Mouse (Mus musculus) c-Kit-positive CD71-positive TER-119-negative erythroid progenitor cells, embryonic 14.5 days (primary cell): ENCODE data around the gene Rfx2.
A peak's percentile ranks its signal among the peaks of the same experiment; 100 is the strongest.

Experiments
- DNase-seq: peaks from one replicate; pipeline ENCODE4 v3.0.0-alpha.2; 2013; ENCODE audit warnings: low read depth

Rfx2 gene

DNA sequence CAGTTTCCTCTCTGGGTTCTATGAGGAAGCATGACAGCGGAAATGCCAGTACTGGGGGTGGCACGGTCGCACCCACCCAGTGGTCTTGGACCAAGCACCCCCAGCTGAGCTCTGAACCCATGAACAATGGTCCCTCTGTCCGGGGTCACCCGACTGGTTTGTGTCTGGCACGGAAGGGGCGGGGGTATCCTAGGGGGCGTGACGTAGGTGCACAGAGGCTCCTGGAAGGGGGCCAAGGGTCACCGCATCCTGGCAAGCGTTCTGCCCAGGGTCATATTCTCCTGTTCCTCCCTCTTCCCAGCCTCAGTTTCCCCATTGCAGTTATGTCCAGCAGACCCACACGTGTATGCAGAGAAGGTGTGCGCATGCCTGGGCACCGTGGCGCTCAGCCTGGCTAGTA, 77.4 kb downstream of the Rfx2 start:
- no peak for DNase-seq

DNA sequence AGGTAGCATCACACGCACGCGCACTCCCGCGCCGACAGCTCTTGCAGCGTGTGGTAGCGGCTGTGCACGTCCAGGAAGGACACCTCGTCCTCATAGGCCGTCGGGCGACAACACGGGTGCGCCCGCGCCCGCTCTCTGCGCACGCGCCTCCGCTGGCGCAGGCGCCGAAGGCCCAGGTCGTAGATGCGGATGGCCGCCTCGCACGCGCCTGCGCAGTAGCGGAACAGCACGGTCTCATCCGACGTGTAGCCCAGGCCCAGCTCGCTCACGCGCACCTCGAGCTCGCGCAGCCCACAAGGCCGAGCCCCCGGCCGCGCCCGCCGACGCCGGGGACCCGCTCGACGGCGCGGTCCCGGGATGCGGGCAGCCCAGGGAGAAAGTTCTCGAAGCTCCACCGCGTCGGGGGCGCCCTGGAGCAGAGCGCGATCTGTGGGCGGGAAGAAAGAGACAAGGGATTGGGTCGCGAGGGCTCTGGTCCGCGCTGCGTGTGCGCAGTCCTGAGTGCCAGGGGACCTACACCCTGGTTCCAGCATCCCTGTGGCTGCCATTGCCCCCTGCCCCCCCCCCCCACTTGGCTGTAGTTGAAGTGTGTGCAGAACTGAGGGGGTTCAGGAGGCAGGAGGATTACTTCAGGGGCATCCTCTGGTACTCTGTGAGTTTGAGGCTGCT, 79.3 kb downstream of the Rfx2 start:
- DNase-seq: no peak

DNA sequence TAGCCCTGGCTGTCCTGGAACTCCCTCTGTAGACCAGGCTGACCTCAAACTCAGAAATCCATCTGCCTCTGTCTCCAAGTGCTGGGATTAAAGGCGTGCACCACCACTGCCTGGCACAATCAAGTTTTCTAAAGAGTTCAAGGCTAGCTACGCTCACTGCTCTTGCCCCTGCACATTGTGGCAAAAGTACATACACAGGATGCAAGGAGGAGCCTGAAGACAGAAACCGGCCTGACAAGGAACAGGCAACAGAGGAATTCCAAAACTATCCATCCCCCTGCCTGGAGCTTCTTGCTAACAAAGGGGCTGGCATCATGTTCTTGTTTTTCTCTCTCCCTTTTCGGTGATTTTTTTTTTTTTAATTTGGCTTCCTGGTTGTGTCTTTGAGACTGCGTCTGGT, 86.6 kb downstream of the Rfx2 start:
- no peak for DNase-seq

DNA sequence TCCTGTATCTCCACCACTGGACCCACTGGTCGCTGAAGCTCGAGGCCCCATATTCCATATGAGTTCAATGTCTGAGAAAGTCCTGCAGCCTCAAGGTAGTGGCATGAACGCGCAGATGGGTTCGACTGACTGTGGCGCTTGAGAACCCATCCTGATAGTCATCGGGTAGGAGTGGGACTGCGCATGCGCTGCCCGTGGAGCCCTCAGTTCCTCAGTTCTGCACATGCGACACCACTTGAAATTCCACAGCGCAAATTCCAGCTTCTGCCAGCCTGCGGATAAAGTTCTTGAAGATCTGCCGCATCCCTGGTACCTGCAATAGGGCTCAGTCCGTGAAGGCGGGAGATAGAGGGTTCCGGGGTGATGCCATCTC, 90.0 kb downstream of the Rfx2 start:
- DNase-seq: no peak

DNA sequence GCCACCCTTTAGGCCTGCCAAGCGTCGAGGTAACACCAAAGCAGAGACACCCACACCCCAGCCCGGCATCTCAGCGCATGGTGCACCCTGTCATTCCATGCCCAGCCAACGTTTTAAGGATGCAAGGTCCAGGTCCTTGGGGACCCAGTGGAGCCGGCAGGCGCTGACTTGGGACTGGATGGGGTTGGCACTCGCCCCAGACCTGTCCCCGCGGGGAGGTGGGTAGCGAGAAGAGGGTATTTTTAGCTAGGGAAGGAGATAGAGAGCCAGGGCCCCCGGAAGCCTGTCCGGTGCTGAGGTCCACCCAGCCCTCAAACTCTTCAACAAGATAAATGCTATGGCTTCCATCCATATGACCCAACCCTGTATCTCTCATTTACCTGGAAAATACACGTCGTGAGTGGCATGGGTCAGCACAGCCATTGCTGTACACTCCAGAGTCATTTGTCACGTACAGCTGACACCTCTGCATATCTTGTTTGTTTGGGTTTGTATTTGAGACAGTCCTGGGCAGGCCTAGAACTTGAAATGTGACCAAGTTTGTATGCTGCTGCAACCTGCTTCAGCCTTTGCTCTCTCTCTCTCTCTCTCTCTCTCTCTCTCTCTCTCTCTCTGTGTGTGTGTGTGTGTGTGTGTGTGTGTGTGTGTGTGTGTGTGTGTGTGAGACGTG, 90.6 kb downstream of the Rfx2 start:
- no peak for DNase-seq

DNA sequence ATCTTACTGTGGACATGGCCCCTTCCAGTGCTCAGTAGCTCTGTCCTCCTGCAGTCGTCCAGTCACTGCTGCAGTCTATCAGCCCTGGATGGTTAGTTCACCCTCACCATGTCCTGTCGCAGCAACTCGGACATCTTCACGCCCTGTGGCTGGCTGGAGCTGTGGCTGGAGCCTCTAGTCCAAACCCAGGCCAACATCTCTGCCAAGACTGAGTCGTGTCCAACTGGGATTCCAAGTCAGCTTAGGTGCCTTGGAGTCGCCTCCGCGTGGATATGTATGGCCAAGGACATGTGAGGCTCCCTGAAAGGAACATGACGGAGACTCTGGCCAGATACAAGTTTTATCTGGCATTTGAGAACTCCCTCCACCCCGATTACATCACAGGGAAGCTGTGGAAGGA, 92.6 kb downstream of the Rfx2 start:
- no peak for DNase-seq

DNA sequence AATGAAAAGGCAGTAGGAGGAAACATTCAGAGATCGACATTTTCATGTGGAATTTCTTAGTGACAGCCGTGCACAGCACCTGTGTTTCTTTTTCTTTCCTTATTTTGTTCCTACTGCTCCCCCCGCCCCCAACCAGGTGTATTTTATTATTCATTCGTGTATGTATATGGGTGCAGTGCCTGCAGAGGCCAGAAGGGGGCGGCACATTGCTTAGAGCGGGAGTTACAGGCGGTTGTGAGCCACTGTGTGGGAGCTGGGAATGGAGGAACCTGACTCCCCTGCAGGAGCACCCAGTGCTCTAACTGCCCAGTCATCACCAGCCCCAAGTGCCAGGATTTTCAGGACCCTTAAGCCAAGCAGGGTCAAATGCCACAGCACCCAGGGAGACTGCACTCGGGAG, 94.3 kb downstream of the Rfx2 start:
- no peak for DNase-seq

DNA sequence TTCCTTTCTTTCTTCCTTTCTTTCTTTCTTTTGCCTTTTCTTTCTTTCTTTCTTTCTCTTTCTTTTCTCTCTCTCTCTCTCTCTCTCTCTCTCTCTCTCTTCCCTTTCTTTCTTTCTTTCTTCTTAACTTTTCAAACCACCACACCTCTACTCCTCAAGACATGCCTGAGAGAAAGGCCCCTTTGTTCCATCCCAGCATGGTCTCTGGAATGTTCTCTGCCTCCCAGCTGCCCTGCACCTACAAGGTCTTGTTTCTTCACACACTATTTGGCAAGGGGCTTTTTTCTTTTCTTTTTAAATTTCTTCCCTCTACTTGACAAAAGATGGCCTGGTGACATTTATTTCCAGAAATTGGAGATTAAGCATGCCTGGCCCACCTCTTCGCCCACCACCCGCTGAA, 101.2 kb downstream of the Rfx2 start:
- DNase-seq: no peak

DNA sequence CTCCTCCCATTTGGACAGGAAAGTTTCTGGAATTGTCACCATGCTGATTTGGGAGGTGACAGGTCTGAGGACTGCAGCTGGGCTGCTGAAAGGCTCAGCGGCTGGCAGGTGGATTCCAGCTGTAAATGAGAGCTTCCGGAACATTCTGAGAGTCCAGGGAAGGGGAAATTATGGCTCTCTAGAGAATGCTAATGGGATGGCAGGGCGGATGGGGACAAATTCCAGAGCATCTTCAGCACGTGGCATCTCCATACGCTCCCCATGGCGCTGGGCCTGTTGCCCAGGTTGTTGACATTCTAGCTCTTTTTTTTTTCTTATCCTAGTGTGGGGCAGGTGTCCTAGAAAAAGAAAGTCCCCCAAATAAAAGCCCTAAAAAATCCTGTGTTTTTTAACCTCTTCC, 101.7 kb downstream of the Rfx2 start:
- DNase-seq: no peak

DNA sequence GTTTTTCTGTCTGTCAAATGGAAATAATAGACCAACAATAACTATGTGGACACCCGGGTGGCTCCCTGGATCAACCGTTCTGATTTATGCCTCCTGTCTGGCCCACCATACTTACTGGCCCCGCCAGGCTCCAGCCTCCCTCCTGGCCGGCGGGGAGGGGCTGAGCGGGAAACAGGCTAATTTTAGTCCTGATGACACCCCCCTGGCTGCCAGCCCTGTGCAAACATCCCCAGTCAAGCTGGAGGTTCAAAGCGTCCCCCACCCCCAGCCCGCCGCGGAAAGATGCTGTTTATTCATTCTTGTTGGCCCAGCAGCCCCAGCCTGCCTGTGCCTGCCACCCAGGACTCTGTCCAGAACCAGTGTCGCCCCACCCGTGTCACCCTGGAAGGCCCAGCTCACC, 102.7 kb downstream of the Rfx2 start:
- no peak for DNase-seq

DNA sequence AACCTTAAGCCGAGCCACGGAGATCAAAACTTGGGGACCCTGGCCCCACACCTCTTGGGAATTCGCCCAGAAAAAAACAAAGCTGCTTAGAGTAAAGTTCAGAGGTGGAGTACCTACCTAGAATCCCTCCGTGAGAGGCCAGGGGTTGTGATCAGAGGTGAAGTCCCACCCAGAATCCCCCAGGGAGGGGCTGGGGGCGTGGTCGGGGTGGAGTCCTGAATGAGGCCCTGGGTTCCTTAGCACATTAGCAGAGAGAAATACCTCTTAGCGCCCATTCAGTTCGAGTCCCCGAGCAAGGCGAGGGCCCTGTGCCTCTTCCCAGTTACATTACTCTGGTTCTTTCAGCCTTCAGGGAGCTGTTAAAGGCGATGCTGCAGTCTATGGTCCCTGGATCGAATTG, 103.2 kb downstream of the Rfx2 start:
- DNase-seq: peak; percentile 35

DNA sequence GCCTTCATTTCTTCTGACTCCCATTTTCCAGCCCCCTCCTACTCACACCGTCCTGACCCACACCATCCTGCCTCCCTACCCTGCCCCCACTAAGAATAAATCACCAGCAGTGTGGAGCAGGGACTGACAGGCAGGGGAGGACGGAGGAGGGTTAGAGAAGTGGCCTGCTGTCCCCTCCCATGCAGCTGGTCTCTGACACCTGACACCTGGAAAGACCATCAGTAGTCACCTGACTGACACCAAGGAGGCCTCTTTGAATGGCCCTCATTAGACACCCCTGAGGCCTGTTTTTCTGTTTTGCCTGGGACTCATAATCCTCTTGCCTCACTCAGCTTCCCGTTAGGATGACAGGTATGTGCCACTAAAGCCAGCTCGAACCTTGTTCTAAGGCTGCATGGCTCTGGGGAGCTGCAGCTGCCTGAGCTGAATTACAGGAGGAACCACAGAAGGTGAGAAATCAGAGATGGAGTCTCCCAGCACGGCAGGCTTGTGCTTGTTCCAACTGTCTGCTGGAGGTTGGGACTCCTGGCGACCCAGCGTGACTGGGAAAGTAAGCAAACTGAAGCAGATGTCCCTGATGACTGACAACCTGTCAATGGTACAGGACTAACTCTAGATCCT, 103.7 kb downstream of the Rfx2 start:
- DNase-seq: no peak
